Mouse (Mus musculus) spleen, adult 2 months (tissue): ENCODE measurements around the gene Acvr2a.

Source experiments
- CTCF ChIP-seq: fragments of 200-500 bp; IDR thresholded peaks from 2 replicates; pipeline ENCODE4 v1.5.1; 2011; ENCODE audit warnings: mild to moderate bottlenecking, inconsistent platforms; ENCODE audit not compliant: insufficient read depth, insufficient read length, insufficient replicate concordance; ENCODE audit errors: extremely low read depth
- POLR2A ChIP-seq: fragments of 200-500 bp; IDR thresholded peaks from 2 replicates; pipeline ENCODE4 v1.6.1; 2011; ENCODE audit warnings: low read depth, low read length, inconsistent platforms

GRCm38 (mm10) chr2:48841611-48842470, 27.9 kb downstream of the Acvr2a start:
- no peak for TF ChIP-seq CTCF
- TF ChIP-seq POLR2A: no peak
